ENCODE assay signal across 18 mouse cellular contexts in genomic region chr2:144746046-144746783, GRCm38 (mm10).
DNase-seq lines count a peak whose midpoint lies in the region; ATAC-seq and TF ChIP-seq lines count a peak whose summit lies in the region.
"Had no signal": no experiment of that assay in that cellular context is flagged by ENCODE, and none has a peak within 500 bp of the region (broad histone marks: within the 10 kb centered on the region; RNA-seq: fewer than 3 reads in every experiment).

No protein-coding gene starts in this region.

- H3K4me1 ChIP-seq in hindbrain, embryonic 16.5 days (ENCODE audit: control insufficient read depth, insufficient read depth, low read depth, low read length): peaks cover 3% of the 10 kb centered on the region; the same call in 1 of the 2 replicates
- no peaks in the 10 kb centered on the region for H3K4me1 ChIP-seq in kidney, embryonic 14.5 days (ENCODE audit: control insufficient read depth, insufficient read depth, low read length)
- H3K4me1 ChIP-seq: forebrain, embryonic 12.5 days had no signal

- no peak overlapping the region for H3K4me3 ChIP-seq in hindbrain, embryonic 16.5 days (ENCODE audit: low read length)
- no peak overlapping the region for H3K4me3 ChIP-seq in kidney, embryonic 14.5 days (ENCODE audit: low read length)
- H3K4me3 ChIP-seq: embryonic facial prominence, embryonic 13.5 days; forebrain, embryonic 12.5 days; midbrain, embryonic 10.5 days had no signal

- in situ Hi-C loops in Patski (cut with MboI; ENCODE audit: low pct_unique_long_range_greater_than_20kb): no loop called here

- no peak overlapping the region for H3K9ac ChIP-seq in hindbrain, embryonic 16.5 days (ENCODE audit: low read depth, low read length)
- no peak overlapping the region for H3K9ac ChIP-seq in kidney, embryonic 14.5 days (ENCODE audit: low read depth, low read length)
- H3K9ac ChIP-seq: embryonic facial prominence, embryonic 13.5 days; forebrain, embryonic 12.5 days had no signal

- no peak overlapping the region for H3K27ac ChIP-seq in hindbrain, embryonic 16.5 days (ENCODE audit: low read depth, low read length)
- no peak overlapping the region for H3K27ac ChIP-seq in kidney, embryonic 14.5 days (ENCODE audit: low read depth, low read length)
- H3K27ac ChIP-seq: embryonic facial prominence, embryonic 13.5 days; forebrain, embryonic 12.5 days; hindbrain, postnatal 0 days; midbrain, embryonic 10.5 days had no signal

- CTCF ChIA-PET in Patski (lab: Charles Lee): interaction anchor here (1.6 kb wide), 1 partner anchor 842 kb away, joined by 3 read pairs; no protein-coding TSS in a partner anchor

- intact Hi-C loops in heart, postnatal 14 days (cut with DNase I): no loop called here

- no peaks in the 10 kb centered on the region for H3K36me3 ChIP-seq in hindbrain, embryonic 16.5 days (ENCODE audit: control insufficient read depth, insufficient read depth, low read length)
- H3K36me3 ChIP-seq in kidney, embryonic 14.5 days (ENCODE audit: control insufficient read depth, insufficient read depth, low read length): no peaks in the 10 kb centered on the region
- H3K36me3 ChIP-seq: embryonic facial prominence, embryonic 13.5 days; forebrain, embryonic 12.5 days; midbrain, embryonic 10.5 days had no signal

- WGBS in hindbrain, embryonic 16.5 days: 73% methylated on average over 4 of the region's 4 CpGs
- 55% methylated on average over 4 of the region's 4 CpGs for WGBS in kidney, embryonic 14.5 days

- no peaks in the 10 kb centered on the region for H3K9me3 ChIP-seq in hindbrain, embryonic 16.5 days (ENCODE audit: control insufficient read depth, low read length)
- no peaks in the 10 kb centered on the region for H3K9me3 ChIP-seq in kidney, embryonic 14.5 days (ENCODE audit: control insufficient read depth, low read length)
- H3K9me3 ChIP-seq: embryonic facial prominence, embryonic 13.5 days; forebrain, embryonic 12.5 days; midbrain, embryonic 10.5 days had no signal

- ATAC-seq in frontal cortex, adult (ENCODE audit: low TSS enrichment): peak; percentile 89
- peak; percentile 45 for ATAC-seq in Patski
- no peak for ATAC-seq in hindbrain, embryonic 16.5 days
- ATAC-seq in kidney, embryonic 14.5 days (ENCODE audit: low FRiP score, low TSS enrichment): no peak
- ATAC-seq: hindbrain, postnatal 0 days had no signal

- H3K4me2 ChIP-seq in hindbrain, embryonic 16.5 days (ENCODE audit: low read length): no peak overlapping the region
- H3K4me2 ChIP-seq in kidney, embryonic 14.5 days (replicated peaks; ENCODE audit: low read depth, low read length): no peak overlapping the region
- H3K4me2 ChIP-seq: embryonic facial prominence, embryonic 13.5 days; forebrain, embryonic 12.5 days had no signal

- no peak for TF ChIP-seq CTCF in Patski (IDR thresholded peaks at IDR 0.05)

- POLR2A ChIA-PET in Patski (lab: Charles Lee): interaction anchor here (0.6 kb wide), 1 partner anchor 21 kb away, joined by 3 read pairs; no protein-coding TSS in a partner anchor

- DNase-seq in frontal cortex, postnatal 14 days (ENCODE audit: low spot score in 2 of 2): no peak
- peak; percentile 28 for DNase-seq in layer of hippocampus, adult 9-11 months
- no peak for DNase-seq in layer of hippocampus, postnatal 36 days
- DNase-seq in Patski (ENCODE audit: low read depth, low spot score): peak; percentile 58
- peak; percentile 22 to 27 for DNase-seq in heart, postnatal 14 days
- DNase-seq: cerebellum, adult 9-10 months; kidney, adult 11 months; kidney, postnatal 14 days; lung, adult 18-20 months; lung, postnatal 36 days; thymus, adult 18-20 months had no signal

- no peaks in the 10 kb centered on the region for H3K27me3 ChIP-seq in Patski
- H3K27me3 ChIP-seq in hindbrain, embryonic 16.5 days (replicated peaks; ENCODE audit: control insufficient read depth, insufficient read depth, low read length): no peaks in the 10 kb centered on the region
- no peaks in the 10 kb centered on the region for H3K27me3 ChIP-seq in kidney, embryonic 14.5 days (ENCODE audit: control insufficient read depth, insufficient read depth, low read length)
- H3K27me3 ChIP-seq: embryonic facial prominence, embryonic 13.5 days; forebrain, embryonic 12.5 days had no signal

Comparison
In these comparisons a context has a peak if more than half of its experiments do, and no peak if none do; other contexts are left out.
1. DNase-seq: peak in layer of hippocampus, adult 9-11 months (single experiment), Patski (single experiment) and heart, postnatal 14 days (2 of 2); none in frontal cortex, postnatal 14 days (0 of 2) and layer of hippocampus, postnatal 36 days (0 of 2).
2. ATAC-seq: peak in frontal cortex, adult (single experiment) and Patski (single experiment); none in hindbrain, embryonic 16.5 days (single experiment) and kidney, embryonic 14.5 days (single experiment).